Mouse (Mus musculus): ENCODE measurements at regions not wholly inside any gene's neighbourhood (a gene's known extent, or its start where the extent isn't known, plus 50 kb on each side); places are given as distances from the start of the nearest gene placed in this dataset.
"Not testable (repeated sequence)": the region's sequence is repeated elsewhere in the genome, so short reads cannot be mapped to it uniquely, and the experiment has no call there.

DNA sequence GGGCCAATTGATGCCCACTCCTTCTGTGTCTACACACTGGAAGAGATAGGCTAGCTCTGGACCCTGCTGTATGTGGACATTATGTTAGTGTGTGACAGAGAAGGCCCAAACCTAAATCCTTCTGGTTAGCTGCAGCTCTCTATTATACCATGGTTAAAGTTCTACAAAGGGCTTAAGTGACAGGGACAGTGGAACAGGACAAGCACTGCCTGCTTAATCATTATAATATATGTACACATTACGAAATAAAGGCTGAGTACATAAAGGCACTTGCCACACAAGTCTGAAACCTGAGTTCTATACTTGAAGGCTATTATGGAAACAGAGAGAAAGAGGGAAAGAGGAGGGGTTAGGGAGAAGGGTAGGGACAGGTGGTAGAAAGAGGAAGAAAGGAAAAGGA, 55.2 kb downstream of the Rdh14 start:
- DNase-seq (ENCODE audit: low spot score in 2 of 2) = no peak

DNA sequence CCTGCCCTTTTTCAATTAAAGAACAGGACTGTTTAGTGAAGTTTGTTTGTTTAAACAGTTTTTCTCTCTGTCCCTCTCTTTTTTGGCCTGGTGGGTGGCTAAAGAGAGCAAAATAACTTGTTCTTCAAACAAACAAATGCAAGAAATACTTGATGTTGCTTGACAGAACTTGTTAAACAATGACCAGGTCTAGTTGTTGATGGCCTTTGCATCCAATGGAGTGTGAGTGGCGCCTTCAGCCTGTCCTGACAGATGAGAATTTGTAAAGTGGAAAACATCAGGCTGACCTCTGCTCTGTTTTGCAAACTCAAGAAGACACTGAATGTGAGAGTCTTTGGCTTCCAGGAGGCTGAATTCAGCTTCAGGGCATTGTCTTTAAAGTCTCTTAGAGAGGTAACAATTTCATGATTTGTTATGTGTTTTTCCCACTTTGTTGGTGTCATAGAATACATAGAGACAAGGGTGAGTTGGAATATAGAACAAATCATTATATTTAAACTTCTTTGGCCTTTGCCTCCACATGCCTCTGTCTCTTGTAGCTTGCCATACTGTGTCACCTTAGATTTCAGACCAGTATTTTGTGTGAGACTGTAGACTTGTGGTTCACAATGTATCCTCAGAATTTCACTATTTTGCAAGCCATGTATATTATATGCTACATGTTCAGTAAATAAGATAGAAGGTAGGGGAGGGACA, 67.5 kb downstream of the Rdh14 start:
- no peak for DNase-seq (ENCODE audit: low spot score in 2 of 2)

DNA sequence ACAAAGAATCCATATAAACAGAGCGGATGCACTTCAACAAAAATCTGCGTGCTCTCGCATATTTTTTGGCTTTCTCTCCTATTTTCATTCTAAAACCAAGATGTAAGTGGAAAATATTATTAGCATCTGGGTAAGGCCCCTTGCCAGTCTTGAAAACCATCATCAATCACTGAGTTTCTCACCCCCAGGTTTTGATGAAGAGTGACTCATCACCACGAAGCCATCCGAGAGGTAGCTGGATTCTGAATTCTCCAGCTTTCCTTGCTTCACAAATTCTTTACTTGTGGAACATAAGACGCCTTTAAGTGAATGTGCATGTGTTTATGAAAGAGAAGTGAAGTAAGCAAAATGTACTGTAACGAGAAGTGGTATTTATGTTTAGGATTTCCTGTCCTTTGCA, 71.2 kb downstream of the Rdh14 start:
- no peak for DNase-seq (ENCODE audit: low spot score in 2 of 2)

DNA sequence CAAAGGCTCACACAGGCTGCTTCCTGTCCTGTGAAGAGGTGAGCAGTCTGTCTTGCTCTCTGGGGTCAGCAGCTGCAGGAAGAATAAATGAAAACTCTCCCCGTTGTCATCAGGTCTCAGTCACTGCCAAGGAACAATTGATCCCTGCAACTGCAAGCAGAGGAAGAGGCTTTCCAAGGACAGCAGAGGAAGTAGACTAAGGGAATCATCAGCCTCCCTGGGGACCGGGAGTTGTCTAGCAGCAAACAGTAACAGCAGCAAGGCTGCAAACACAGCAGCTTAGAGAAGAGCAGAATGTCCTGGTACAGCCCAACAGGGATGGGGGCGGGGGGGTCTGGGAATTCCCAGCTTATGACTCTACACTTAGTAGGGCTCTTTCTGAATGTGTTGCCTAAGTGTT, 72.4 kb downstream of the Rdh14 start:
- no peak for DNase-seq (ENCODE audit: low spot score in 2 of 2)

DNA sequence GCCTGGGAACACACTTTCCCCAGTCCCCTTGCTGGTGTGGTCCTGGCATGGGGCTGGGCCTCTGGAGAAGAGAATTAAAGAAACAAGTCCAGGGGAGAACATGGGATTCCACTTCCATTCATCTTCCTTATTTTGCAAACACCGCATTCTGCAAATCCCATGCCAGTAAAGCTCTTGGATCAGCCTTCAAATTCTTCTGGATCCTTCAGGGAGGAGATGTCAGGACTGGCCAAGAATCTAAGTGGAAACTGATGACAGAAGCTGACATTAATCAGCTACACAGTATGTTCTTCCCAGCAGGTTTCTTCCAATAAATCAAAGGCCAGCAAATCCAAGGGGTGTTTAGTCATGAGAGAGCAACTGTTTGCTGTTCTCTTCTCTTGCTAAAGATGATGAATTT, 83.4 kb downstream of the Rdh14 start:
- DNase-seq (ENCODE audit: low spot score in 2 of 2) = no peak

DNA sequence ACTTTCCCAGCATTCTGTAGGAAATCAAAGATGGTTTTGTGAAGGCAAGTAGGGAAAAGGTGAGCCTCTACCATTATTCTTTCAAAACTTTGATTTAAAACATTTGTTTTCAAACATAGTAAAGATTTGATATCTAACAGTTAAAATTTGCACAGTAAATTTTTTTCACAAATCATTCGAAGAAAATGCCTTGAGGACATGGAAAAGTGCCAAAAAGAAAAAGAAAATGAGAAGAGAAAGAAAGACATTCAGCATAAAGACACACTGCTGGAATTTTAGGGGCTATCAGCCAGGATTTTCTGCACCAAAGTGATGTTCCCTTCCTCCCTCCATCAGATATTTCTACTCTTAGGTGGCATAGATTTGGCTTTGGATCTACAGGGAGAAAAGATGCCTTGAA, 90.2 kb downstream of the Rdh14 start:
- DNase-seq (ENCODE audit: low spot score in 2 of 2) = no peak

DNA sequence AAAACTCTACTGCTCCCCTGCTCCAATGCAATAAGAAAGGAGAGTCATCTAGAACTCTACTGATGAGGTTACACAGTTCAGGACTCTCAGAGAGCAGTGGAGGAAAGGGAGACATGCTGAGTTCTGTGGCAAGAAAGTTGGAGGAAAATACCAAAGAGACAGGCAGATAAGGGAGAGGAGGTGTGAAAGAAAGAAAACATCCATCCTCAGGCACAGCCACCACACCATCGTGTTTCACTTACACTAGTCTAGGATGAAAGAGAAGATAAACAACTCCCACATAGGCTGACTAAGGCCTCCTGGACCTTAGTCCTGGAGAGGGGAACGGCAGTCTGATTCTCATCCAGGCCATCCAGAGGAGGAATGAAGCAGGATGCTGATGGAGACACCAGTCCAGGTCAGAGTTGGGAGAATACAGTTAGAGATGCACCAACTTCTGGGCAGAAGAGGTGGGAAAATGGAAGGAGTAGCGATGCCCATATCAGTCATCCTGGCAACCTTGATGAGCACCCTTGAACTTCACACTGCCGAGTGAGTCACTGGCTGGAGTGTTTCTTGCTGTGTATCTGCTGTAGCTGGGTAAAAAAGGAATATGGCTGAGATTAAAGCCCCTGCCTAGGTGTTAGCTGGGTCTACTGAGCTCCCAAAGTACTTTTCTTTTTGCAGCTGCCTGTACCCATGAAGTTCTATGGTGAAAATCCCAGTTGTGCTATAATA, 91.9 kb downstream of the Rdh14 start:
- no peak for DNase-seq (ENCODE audit: low spot score in 2 of 2)

DNA sequence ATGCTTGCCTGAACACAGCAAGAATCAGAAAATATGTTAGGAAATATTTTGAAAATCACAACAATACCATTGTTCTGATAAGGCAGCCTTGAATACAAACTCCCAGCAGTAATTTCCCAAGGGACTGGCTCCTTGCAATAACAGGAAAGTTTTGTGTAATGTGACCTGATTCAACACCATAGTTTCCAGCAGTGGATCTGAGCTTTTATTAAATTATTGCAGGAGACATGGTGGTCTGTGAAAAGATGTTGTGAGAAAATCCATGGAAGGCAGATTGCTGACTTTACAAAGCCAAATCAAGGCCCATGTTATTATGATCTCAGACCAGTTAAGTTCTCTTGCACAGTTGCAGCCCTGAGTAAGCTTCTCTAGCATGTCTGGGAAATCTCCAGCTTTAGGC, 116.1 kb downstream of the Rdh14 start:
- no peak for DNase-seq (ENCODE audit: low spot score in 2 of 2)

DNA sequence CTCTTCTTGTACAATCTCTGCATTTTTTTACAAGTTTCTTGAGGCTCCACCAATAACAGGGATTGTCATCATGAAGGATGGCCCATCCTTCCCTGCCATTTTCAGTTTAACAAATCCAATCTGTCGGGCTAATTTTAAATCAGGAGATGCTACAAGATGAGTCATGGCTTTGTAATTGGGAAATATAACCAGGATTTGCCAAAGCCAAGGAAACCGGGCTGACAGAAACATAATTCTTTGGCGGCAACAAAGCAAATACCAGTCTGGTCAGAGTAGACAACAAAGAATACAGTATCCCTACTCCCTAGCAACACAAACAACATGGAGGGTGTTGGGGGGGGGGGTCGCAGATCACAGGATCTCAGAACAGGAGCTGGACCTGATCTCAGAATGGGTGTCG, 123.0 kb downstream of the Rdh14 start:
- no peak for DNase-seq (ENCODE audit: low spot score in 2 of 2)

DNA sequence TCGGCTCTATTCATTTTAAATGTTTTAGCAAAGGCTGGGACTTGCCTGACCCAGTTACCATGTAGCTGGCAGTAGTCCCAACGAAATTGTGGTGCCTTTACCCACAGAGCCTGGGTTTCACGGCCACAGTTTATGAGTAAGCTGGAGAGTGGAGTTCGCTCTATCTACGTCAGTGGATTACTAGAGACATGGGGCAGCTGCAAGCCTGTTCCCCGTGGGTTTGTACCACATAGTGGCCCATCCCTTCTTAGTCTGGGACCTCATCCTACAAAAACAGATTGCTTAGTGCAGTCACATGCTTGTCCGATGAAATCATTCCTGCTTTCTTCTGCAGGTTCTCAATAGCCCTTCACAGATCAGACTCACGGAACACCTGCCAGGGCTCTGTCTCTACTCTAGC, 123.7 kb downstream of the Rdh14 start:
- no peak for DNase-seq (ENCODE audit: low spot score in 2 of 2)

DNA sequence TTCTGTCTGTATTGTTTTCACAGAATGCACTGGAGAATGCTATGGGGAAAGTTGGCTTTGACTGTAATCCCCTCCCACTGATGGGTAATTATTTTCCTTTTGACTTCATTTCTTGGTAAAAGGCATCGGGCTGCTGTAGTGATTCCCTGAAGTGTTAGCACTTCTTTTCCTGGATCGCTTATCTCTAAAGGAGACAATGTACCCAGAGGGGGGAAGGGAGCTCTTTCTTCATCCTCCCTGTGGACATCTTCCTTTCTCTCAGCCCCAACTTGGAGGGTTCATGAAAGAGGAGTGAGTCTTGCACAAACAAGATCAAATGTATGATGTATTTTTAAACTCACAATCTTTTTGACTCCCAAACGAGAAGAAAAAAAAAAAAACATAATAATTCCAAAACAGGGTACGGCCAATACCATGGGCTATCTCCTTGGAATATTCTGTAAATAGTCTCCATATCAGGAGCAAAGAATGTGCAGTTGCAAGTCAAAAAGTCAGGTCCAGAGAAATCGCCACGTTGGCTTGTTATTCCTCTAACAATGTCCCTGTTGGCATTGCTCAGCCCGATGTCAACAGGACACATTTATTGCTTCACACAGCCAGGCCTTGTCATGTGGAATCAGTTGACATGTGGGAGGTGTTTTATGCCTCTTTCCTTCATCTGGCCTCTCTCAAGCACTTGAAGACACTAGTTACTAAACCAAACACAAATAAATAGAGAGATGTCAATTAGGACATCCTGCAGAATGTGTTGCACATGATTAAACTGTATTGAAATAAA, 134.1 kb downstream of the Rdh14 start:
- no peak for DNase-seq (ENCODE audit: low spot score in 2 of 2)

DNA sequence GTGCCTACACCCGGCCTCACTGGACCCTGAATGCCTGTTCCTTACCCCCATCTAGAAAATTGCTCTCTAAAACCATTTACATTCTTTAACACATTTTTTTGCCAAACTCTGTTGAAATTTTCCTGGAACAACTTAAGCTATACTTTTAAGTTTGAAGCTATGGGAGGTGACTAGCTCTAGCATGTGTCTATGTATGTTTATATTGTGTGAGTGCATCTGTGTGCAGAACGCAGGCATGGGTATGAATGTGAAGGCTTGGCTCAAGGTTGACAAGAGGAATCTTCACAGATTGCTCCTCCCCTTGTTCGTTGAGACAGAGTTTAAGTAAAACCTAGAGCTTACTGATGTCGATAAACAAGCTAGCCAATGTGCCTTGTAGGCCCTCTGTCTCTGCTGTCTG, 135.4 kb downstream of the Rdh14 start:
- DNase-seq (ENCODE audit: low spot score in 2 of 2) = no peak

DNA sequence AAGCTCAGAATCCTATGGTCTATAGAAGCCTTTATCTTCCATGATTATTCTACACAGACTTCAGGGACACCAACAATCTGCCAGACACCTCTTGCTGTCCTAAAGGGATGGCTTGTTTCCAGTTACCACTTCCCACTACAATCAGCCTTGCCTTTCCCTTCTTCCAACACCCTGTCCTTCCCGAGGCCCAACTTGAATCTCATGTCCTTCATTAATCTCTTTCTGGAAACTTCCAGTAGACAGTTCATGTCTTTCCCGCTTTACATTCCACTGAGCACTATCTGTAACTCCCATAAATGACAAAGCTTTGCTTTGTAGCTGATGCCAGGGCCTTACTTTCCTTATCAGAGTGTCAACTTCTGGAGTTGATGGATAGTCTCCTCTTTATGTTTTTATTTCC, 138.5 kb downstream of the Rdh14 start:
- no peak for DNase-seq (ENCODE audit: low spot score in 2 of 2)

DNA sequence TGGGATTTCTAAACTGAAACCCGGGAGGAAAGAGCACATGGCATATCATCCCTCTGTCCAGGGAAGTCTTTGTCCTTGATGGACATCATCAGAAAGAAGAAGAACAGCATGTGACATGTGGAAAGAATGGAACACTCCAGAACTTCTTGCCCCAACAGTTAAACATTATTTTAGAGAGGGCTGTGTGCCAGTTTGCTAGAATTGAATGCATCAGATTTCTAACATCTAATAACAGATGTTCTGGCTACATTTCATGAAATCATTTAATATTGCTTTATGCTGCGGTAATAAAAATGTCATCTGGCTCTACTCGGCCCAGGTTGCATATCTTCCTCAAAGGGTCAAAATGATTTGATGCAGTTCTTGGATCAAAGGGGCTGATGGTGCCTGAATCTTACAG, 140.4 kb downstream of the Rdh14 start:
- DNase-seq (ENCODE audit: low spot score in 2 of 2) = no peak

DNA sequence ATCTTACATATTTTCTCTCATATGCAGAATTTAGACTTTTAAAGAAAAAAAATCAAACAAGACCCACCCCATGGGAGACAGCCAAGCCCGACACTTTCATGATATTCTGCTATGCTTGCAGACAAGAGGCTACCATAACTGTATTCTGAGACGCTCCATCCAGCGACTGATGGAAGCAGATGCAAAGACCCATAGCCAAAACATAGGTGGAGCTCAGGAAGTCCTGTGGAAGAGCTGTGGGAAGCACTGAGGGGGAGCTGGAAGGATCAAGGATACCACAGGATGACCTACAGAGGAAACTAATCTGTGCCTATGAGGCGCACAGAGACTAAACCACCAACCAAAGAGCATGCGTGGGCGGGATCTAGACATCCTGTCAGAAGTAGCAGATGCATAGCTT, 143.4 kb downstream of the Rdh14 start:
- no peak for DNase-seq (ENCODE audit: low spot score in 2 of 2)

DNA sequence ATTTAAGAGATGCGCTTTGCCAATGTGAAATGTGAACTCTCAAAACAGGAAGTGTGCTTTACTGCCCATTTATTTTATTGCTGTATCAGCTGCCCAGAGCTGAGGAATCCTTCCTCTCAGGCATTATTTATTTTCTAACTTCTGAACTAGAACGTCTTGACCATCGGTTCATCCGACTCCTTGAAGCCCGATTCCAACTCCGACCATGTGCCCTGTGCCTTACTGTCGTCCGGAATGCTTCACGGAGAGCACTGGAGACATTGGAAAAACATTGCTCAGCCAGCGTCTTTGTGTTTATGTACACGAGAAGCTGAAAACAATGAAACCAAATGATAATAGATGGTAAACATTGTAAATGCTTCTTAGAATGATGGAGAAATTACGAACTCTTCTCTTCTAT, 145.7 kb downstream of the Rdh14 start:
- DNase-seq (ENCODE audit: low spot score in 2 of 2) = no peak

DNA sequence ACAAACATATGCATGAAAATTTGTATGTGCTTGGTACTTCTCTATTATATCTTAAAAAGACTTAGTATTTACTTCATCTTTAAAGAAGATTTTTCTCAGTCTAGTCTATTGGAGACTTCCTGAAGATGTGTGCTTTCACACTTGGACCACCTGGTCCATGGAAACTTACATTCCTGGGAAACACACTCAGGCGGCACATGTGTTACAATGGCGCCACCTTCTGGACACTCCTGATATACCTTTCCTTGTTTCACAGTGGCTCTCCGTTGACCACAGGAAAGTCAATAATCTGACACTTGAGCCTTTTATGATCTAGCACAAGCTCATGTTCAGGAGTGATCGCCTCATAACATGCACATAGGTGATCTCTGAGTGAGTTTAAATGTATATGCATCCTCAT, 146.5 kb downstream of the Rdh14 start:
- DNase-seq (ENCODE audit: low spot score in 2 of 2) = no peak

DNA sequence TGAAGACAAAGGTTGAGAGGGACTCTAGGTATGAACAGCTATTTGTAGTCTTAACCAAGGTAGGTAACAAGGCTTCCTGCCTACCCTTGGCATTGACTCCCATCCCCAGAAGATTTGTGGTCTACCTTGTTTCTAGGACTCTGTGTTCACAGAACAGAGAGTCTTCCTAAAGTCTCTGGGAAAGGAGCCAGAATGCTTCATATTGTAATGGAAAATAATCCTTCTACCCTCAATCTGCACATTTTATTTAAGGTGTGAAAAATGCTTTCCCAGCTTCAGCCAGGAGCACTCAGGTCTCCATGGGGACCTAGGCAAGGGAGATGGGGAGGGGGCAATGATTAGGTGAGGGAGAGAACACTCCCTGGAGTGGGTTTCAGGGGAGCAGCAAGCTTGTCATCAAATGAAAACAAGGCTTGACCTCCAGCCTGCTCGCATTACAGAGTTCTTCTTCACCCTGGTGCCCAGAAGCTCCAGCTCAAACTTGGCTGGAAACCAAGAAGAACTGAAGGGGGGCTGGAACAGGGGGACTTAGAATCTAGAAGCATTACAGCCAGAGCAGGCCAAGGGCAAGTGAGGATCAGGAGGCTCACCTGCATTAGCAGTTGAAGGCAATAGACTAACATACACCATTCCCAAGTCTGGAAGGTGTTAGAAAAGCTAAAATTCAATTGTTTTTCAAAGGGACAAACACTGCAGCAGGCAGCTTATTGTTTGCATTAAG, 159.1 kb downstream of the Rdh14 start:
- no peak for DNase-seq (ENCODE audit: low spot score in 2 of 2)

DNA sequence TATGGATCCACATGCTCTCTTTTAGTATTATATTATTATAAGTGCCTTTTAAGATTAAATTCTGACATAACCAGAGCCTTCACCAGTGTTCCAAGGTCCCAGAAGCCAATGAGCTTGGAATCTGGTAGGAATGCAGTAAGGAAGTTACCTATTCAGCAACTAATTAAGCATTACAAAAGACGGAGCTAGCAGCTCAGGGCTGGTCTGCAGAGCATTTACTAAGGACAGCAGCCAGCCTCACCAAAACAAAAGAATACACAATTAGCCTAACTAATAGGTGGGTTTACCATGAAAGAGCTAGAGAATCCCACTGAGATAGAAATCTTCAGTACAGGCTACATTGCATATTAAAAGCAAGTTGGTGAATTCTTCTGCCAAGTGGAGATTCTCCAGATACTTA, 164.1 kb downstream of the Rdh14 start:
- not testable (repeated sequence) for DNase-seq (ENCODE audit: low spot score in 2 of 2)

DNA sequence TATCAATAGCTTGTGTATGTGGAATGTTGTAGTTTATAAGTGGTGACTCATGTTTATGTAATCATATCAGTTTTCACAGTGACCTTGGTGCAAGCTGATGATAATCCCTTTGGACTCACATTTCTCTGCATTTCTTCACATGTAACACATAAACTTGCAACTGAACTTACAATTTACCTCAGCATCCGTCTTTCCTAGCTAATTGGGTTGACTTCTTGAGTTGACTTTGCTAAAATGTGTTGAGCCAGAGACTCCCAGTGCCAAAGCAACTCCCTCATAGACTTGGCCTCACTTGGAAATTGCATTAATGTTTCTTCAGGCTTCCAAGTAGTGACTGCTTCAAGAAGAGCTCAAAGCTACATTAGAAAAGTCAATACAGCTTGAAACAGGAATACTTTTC, 172.4 kb downstream of the Rdh14 start:
- DNase-seq (ENCODE audit: low spot score in 2 of 2) = no peak

DNA sequence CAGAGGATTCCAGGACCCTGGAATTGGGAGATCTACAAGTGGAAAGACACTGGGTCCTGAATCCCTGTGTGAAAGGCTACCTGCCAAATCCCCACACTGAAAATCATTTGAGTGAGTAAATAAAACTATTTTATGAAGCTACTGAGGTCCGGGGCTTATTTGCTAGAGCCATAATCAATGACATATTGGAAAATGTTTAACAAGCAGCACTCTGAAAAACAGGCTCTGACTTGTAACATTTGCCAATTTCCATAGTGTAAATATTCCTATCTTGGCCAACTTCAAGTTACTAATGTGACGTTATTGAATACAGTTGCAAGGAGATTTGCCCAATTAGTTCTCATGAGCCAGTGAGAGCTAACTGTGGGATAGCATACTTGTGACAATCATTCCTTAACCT, 177.3 kb downstream of the Rdh14 start:
- DNase-seq (ENCODE audit: low spot score in 2 of 2) = no peak

DNA sequence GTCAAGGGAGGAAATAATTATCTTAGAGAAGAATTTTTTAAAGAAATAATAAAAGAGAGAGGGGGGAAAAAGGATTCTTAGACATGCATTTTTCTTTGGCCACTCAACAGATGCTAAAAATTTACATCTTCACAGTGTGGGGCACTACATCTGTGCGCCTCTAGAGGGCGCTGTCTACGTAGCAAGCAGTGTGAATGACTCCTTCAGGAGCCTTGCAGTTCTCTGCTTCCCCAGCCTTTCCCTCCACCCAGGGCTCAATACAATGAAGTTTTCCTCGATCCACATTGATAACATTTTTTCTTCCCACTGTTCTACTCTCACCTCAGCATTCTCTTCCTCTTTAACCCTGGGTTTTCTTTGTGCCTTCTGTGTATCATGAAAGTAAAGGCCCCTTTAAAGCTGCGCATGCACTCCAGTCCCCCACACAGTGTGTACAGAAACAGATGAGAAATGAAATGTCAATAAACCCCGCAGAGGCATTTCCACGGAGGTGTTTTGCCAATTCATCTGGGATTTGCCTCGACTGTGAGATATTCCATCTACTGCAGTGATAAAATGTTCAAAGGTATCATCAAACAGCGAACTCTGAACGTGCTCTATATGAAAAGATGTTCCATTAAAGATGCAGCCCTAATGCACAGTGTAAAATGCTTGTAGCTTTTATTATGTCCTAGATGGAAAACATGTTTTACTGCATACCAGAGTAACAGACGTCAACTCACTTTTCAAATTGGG, 181.2 kb downstream of the Rdh14 start:
- no peak for DNase-seq (ENCODE audit: low spot score in 2 of 2)
